Mouse (Mus musculus): Measurements from ENCODE around the gene Ush2a. TPM values are rescaled to one million over a fixed set of nuclear protein-coding genes. Genes with fewer than 3 reads are reported as not detected.

The Ush2a gene
- polyA plus RNA-seq, 1 experiment from 2014 or later: 0.01 TPM

- Histone ChIP-seq H3K27me3 (replicated peaks; ENCODE audit: control insufficient read depth, insufficient read depth, low read length) (no peaks in the 10 kb centered on the region), H3K4me2 (replicated peaks; ENCODE audit: low read depth) (no peak overlapping the region), H3K27ac (ENCODE audit: low read depth, low read length) (no peak overlapping the region), H3K9ac (ENCODE audit: low read depth, low read length) (no peak overlapping the region), H3K4me3 (ENCODE audit: low read depth, low read length) (no peak overlapping the region), H3K9me3 (ENCODE audit: control insufficient read depth) (no peaks in the 10 kb centered on the region), H3K36me3 (ENCODE audit: control insufficient read depth, insufficient read depth) (no peaks in the 10 kb centered on the region), H3K4me1 (replicated peaks; ENCODE audit: control insufficient read depth, insufficient read depth, low read length) (no peaks in the 10 kb centered on the region)
- WGBS: 80% methylated on average over 13 of the region's 13 CpGs
- no peak for ATAC-seq
- TF ChIP-seq CTCF (IDR thresholded peaks at IDR 0.05; ENCODE audit: low read depth): no peak
Observed at GRCm38 (mm10) chr1:188549686-188550085, 287.9 kb downstream of the Ush2a start.

- Histone ChIP-seq H3K9me3 (ENCODE audit: control insufficient read depth) (no peaks in the 10 kb centered on the region), H3K9ac (ENCODE audit: low read depth, low read length) (no peak overlapping the region), H3K36me3 (ENCODE audit: control insufficient read depth, insufficient read depth) (no peaks in the 10 kb centered on the region), H3K27ac (ENCODE audit: low read depth, low read length) (no peak overlapping the region), H3K4me3 (ENCODE audit: low read depth, low read length) (no peak overlapping the region), H3K4me1 (replicated peaks; ENCODE audit: control insufficient read depth, insufficient read depth, low read length) (no peaks in the 10 kb centered on the region), H3K4me2 (replicated peaks; ENCODE audit: low read depth) (no peak overlapping the region), H3K27me3 (replicated peaks; ENCODE audit: control insufficient read depth, insufficient read depth, low read length) (no peaks in the 10 kb centered on the region)
- no peak for TF ChIP-seq CTCF (IDR thresholded peaks at IDR 0.05; ENCODE audit: low read depth)
- no peak for ATAC-seq
- WGBS: 65% methylated on average over 5 of the region's 5 CpGs
Observed at GRCm38 (mm10) chr1:188551802-188552201, 290.0 kb downstream of the Ush2a start.

GRCm38 (mm10) chr1:188558911-188559310 lies 297.1 kb downstream of the Ush2a start:
- ATAC-seq: no peak
- Histone ChIP-seq H3K27ac (ENCODE audit: low read depth, low read length) (no peak overlapping the region), H3K9ac (ENCODE audit: low read depth, low read length) (no peak overlapping the region), H3K4me1 (replicated peaks; ENCODE audit: control insufficient read depth, insufficient read depth, low read length) (no peaks in the 10 kb centered on the region), H3K4me2 (replicated peaks; ENCODE audit: low read depth) (no peak overlapping the region), H3K27me3 (replicated peaks; ENCODE audit: control insufficient read depth, insufficient read depth, low read length) (no peaks in the 10 kb centered on the region), H3K4me3 (ENCODE audit: low read depth, low read length) (no peak overlapping the region), H3K36me3 (ENCODE audit: control insufficient read depth, insufficient read depth) (no peaks in the 10 kb centered on the region), H3K9me3 (ENCODE audit: control insufficient read depth) (no peaks in the 10 kb centered on the region)
- WGBS: 19% methylated on average over 2 of the region's 2 CpGs
- no peak for TF ChIP-seq CTCF (IDR thresholded peaks at IDR 0.05; ENCODE audit: low read depth)

- H3K9ac ChIP-seq (ENCODE audit: low read depth, low read length): no peak overlapping the region
- 83% methylated on average over 5 of the region's 5 CpGs for WGBS
- H3K27me3 ChIP-seq (replicated peaks; ENCODE audit: control insufficient read depth, insufficient read depth, low read length): no peaks in the 10 kb centered on the region
- H3K27ac ChIP-seq (ENCODE audit: low read depth, low read length): no peak overlapping the region
- no peaks in the 10 kb centered on the region for H3K4me1 ChIP-seq (replicated peaks; ENCODE audit: control insufficient read depth, insufficient read depth, low read length)
- H3K36me3 ChIP-seq (ENCODE audit: control insufficient read depth, insufficient read depth): no peaks in the 10 kb centered on the region
- no peak overlapping the region for H3K4me3 ChIP-seq (ENCODE audit: low read depth, low read length)
- TF ChIP-seq CTCF (IDR thresholded peaks at IDR 0.05; ENCODE audit: low read depth): no peak
- H3K4me2 ChIP-seq (replicated peaks; ENCODE audit: low read depth): no peak overlapping the region
- H3K9me3 ChIP-seq (ENCODE audit: control insufficient read depth): no peaks in the 10 kb centered on the region
- no peak for ATAC-seq
Observed at GRCm38 (mm10) chr1:188566229-188566628, 304.4 kb downstream of the Ush2a start.

- H3K4me3 ChIP-seq (ENCODE audit: low read depth, low read length): no peak overlapping the region
- no peak overlapping the region for H3K9ac ChIP-seq (ENCODE audit: low read depth, low read length)
- ATAC-seq: no peak
- H3K27ac ChIP-seq (ENCODE audit: low read depth, low read length): no peak overlapping the region
- no peak overlapping the region for H3K4me2 ChIP-seq (replicated peaks; ENCODE audit: low read depth)
- no peaks in the 10 kb centered on the region for H3K36me3 ChIP-seq (ENCODE audit: control insufficient read depth, insufficient read depth)
- no peaks in the 10 kb centered on the region for H3K27me3 ChIP-seq (replicated peaks; ENCODE audit: control insufficient read depth, insufficient read depth, low read length)
- TF ChIP-seq CTCF (IDR thresholded peaks at IDR 0.05; ENCODE audit: low read depth): no peak
- H3K4me1 ChIP-seq (replicated peaks; ENCODE audit: control insufficient read depth, insufficient read depth, low read length): no peaks in the 10 kb centered on the region
- 72% methylated on average over 4 of the region's 4 CpGs for WGBS
- H3K9me3 ChIP-seq (ENCODE audit: control insufficient read depth): no peaks in the 10 kb centered on the region
Observed at GRCm38 (mm10) chr1:188567486-188567885, 305.7 kb downstream of the Ush2a start.

- Histone ChIP-seq H3K9ac (ENCODE audit: low read depth, low read length) (no peak overlapping the region), H3K4me3 (ENCODE audit: low read depth, low read length) (no peak overlapping the region), H3K4me1 (replicated peaks; ENCODE audit: control insufficient read depth, insufficient read depth, low read length) (no peaks in the 10 kb centered on the region), H3K9me3 (ENCODE audit: control insufficient read depth) (no peaks in the 10 kb centered on the region), H3K27me3 (replicated peaks; ENCODE audit: control insufficient read depth, insufficient read depth, low read length) (no peaks in the 10 kb centered on the region), H3K27ac (ENCODE audit: low read depth, low read length) (no peak overlapping the region), H3K36me3 (ENCODE audit: control insufficient read depth, insufficient read depth) (no peaks in the 10 kb centered on the region), H3K4me2 (replicated peaks; ENCODE audit: low read depth) (no peak overlapping the region)
- WGBS: 81% methylated on average over 9 of the region's 9 CpGs
- TF ChIP-seq CTCF (IDR thresholded peaks at IDR 0.05; ENCODE audit: low read depth): no peak
- no peak for ATAC-seq
Observed at GRCm38 (mm10) chr1:188568295-188568961, 306.6 kb downstream of the Ush2a start.

Measured in intestine, postnatal 0 days (tissue).